Mouse (Mus musculus): Measurements from ENCODE around the gene St8sia1. TPM values are rescaled to one million over a fixed set of nuclear protein-coding genes. Genes with fewer than 3 reads are reported as not detected.

Gene St8sia1
- polyA plus RNA-seq, 1 experiment from 2014 or later = 1.1 TPM

DNA sequence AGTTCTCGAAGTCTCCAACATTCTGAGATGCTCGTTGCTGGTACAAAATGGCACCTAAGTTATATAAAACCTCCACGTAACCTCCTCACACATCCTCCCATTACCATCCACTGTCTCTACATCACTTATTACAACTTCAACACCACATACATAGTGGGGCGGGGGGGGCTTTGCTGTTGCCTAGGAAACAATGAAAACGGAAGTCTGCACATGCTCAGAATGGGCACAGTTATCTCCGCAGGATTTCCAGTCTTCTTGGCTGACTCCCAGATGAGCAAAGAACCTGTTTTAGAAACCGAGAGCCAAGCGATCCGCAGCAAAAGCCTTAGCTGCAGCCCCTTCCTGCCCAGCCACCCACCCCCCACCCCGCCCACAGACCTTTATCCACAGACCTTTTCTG is 174.5 kb downstream of the St8sia1 start:
- Histone ChIP-seq H3K4me2 (ENCODE audit: low read length) (no peak overlapping the region), H3K36me3 (ENCODE audit: control insufficient read depth, insufficient read depth, low read length) (no peaks in the 10 kb centered on the region), H3K27me3 (ENCODE audit: control insufficient read depth, insufficient read depth, low read length) (no peaks in the 10 kb centered on the region), H3K27ac (replicated peaks in 1 of 2; ENCODE audit: control insufficient read depth in 1 of 2, insufficient read depth in 1 of 2, low read depth in 2 of 2, low read length in 2 of 2) (no peak overlapping the region), H3K4me3 (ENCODE audit: control insufficient read depth in 1 of 2, insufficient read depth in 1 of 2, low read depth in 1 of 2, low read length in 2 of 2) (no peak overlapping the region), H3K9ac (ENCODE audit: low read length) (no peak overlapping the region), H3K9me3 (ENCODE audit: control insufficient read depth, low read length) (no peaks in the 10 kb centered on the region; the same call in 1 of the 2 replicates), H3K4me1 (ENCODE audit: control insufficient read depth in 2 of 2, insufficient read depth in 2 of 2, low read length in 2 of 2) (peaks cover 3 to 4% of the 10 kb centered on the region in 2 experiments; a peak in 1 of 4 replicates)
- 79% methylated on average over 10 of the region's 10 CpGs for WGBS
- ATAC-seq (ENCODE audit: insufficient number of reproducible peaks, insufficient read depth, low FRiP score, low read depth) = no peak

DNA sequence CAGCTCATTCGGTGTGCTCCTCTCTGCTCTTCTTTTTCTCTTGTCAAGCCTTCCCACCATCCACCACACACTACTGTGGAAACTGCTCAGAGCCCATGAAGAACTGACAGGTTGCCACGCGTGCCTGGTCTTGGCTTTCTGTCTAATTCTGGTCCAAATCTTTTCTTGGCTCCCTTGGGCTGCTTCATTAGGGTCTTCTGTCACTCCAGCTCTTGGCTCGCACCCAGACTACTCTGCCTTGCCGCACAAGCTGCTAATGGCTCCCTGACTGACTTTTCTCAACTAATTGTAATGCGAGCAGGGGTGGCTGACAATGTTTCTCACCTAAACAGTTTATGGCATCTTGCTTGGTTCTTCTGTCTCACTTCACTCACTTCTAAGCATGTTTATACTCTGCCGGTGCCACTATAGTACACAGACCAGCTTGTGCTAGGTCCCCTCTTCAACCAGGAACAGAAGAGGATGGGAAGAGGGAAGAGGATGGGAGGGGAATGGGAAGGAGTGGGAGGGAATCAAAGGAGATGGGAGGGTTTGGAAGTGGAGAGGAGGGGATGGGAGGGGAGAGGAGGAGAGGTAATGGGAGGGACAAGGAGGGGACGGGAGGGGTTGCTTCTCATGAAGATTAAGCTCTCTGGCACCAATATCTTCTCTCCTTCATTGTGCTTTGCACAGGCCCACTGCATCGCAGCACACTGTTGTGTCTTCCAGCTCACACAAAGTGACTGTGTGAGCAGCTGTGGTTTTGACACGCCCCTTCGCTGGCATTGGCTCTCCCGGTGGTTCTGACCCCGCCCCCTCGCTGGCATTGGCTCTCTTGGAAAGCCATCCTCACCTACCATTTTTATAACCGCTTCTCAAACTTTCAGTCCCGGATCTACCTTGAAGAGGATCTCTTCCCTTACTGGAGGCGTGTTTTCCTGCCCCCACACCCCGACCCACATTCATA is 175.9 kb downstream of the St8sia1 start:
- 48% methylated on average over 18 of the region's 18 CpGs for WGBS
- H3K27me3 ChIP-seq (ENCODE audit: control insufficient read depth, insufficient read depth, low read length) = no peaks in the 10 kb centered on the region
- H3K36me3 ChIP-seq (ENCODE audit: control insufficient read depth, insufficient read depth, low read length) = no peaks in the 10 kb centered on the region
- H3K4me3 ChIP-seq (ENCODE audit: control insufficient read depth in 1 of 2, insufficient read depth in 1 of 2, low read depth in 1 of 2, low read length in 2 of 2) = no peak overlapping the region
- 0 out of 2 replicates have a peak overlapping the region, but pooled peaks have one; percentile 18 for H3K4me2 ChIP-seq (ENCODE audit: low read length)
- ATAC-seq (ENCODE audit: insufficient number of reproducible peaks, insufficient read depth, low FRiP score, low read depth) = no peak
- peaks cover 3 to 4% of the 10 kb centered on the region in 2 experiments; a peak in 1 of 4 replicates for H3K4me1 ChIP-seq (ENCODE audit: control insufficient read depth in 2 of 2, insufficient read depth in 2 of 2, low read length in 2 of 2)
- H3K9ac ChIP-seq (ENCODE audit: low read length) = no peak overlapping the region
- H3K27ac ChIP-seq (replicated peaks in 1 of 2; ENCODE audit: control insufficient read depth in 1 of 2, insufficient read depth in 1 of 2, low read depth in 2 of 2, low read length in 2 of 2) = no peak overlapping the region
- H3K9me3 ChIP-seq (ENCODE audit: control insufficient read depth, low read length) = no peaks in the 10 kb centered on the region; the same call in 1 of the 2 replicates

DNA sequence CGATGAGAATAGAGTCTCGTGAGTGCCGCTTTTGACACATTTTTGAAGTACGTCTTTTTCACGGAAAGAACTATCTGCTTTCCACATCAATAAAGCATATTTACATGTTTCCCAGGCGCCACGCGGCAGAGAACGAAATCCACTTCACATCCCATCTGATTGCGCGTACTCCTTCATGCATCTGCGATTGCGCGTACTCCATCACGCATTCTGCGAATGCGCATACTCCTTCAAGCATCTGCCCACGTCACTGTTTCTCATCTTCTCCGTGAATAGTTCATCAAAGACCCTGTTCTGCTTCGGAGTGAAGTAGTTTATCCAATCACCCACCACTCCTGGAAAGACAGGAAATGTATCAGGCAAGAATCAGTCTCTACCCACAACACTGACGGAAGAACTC is 178.1 kb downstream of the St8sia1 start:
- H3K27me3 ChIP-seq (ENCODE audit: control insufficient read depth, insufficient read depth, low read length) = no peaks in the 10 kb centered on the region
- no peak overlapping the region for H3K4me3 ChIP-seq (ENCODE audit: control insufficient read depth in 1 of 2, insufficient read depth in 1 of 2, low read depth in 1 of 2, low read length in 2 of 2)
- no peaks in the 10 kb centered on the region for H3K4me1 ChIP-seq (ENCODE audit: control insufficient read depth in 2 of 2, insufficient read depth in 2 of 2, low read length in 2 of 2)
- no peak overlapping the region for H3K9ac ChIP-seq (ENCODE audit: low read length)
- H3K9me3 ChIP-seq (ENCODE audit: control insufficient read depth, low read length) = no peaks in the 10 kb centered on the region; the same call in 1 of the 2 replicates
- no peak for ATAC-seq (ENCODE audit: insufficient number of reproducible peaks, insufficient read depth, low FRiP score, low read depth)
- H3K4me2 ChIP-seq (ENCODE audit: low read length) = no peak overlapping the region
- no peaks in the 10 kb centered on the region for H3K36me3 ChIP-seq (ENCODE audit: control insufficient read depth, insufficient read depth, low read length)
- WGBS = 86% methylated on average over 21 of the region's 21 CpGs
- H3K27ac ChIP-seq (replicated peaks in 1 of 2; ENCODE audit: control insufficient read depth in 1 of 2, insufficient read depth in 1 of 2, low read depth in 2 of 2, low read length in 2 of 2) = no peak overlapping the region

DNA sequence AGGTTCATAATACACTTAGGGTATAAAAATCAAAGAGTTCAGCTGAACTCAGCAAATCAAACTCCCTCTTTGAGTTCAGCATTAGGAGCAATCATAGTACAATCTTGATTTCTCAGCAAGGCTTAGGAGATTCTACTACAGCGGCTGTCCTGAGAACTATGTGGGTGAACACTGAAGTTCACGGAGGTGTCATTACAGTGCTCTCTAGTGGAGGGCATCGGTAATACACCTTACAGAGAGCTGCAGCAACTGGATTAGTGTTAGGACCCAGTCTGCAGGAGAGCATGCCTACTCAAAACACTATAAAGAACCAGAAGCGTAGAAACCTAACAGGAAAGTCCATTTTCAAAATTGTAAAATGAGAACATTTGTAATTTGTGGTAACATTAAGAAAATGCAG is 178.9 kb downstream of the St8sia1 start:
- Histone ChIP-seq H3K9ac (ENCODE audit: low read length) (no peak overlapping the region), H3K4me3 (ENCODE audit: control insufficient read depth in 1 of 2, insufficient read depth in 1 of 2, low read depth in 1 of 2, low read length in 2 of 2) (no peak overlapping the region), H3K9me3 (ENCODE audit: control insufficient read depth, low read length) (no peaks in the 10 kb centered on the region; the same call in 1 of the 2 replicates), H3K27ac (replicated peaks in 1 of 2; ENCODE audit: control insufficient read depth in 1 of 2, insufficient read depth in 1 of 2, low read depth in 2 of 2, low read length in 2 of 2) (no peak overlapping the region), H3K27me3 (ENCODE audit: control insufficient read depth, insufficient read depth, low read length) (no peaks in the 10 kb centered on the region), H3K36me3 (ENCODE audit: control insufficient read depth, insufficient read depth, low read length) (no peaks in the 10 kb centered on the region), H3K4me2 (ENCODE audit: low read length) (no peak overlapping the region), H3K4me1 (ENCODE audit: control insufficient read depth in 2 of 2, insufficient read depth in 2 of 2, low read length in 2 of 2) (no peaks in the 10 kb centered on the region)
- WGBS = 26% methylated on average over 4 of the region's 4 CpGs
- no peak for ATAC-seq (ENCODE audit: insufficient number of reproducible peaks, insufficient read depth, low FRiP score, low read depth)

DNA sequence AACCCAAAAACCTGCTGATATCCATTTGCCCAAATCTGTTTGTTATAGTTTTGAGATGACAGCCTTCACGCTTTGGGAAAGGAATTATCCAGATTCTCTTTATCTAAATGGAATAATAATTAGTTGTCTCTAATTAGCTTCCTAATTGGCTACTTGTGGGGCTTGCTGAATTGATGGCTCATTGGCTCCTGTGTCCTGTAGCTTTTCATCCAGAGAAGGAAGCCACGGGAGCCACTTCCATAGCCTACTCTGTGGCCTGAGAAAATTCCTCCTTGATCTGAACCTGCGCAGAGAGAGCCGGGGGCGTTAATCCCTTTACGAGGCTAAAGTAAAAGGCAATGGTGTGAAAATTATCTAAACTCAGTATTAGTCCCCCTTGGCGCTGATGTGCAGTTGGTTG is 183.0 kb downstream of the St8sia1 start:
- no peak for ATAC-seq (ENCODE audit: insufficient number of reproducible peaks, insufficient read depth, low FRiP score, low read depth)
- H3K4me2 ChIP-seq (ENCODE audit: low read length) = no peak overlapping the region
- H3K4me1 ChIP-seq (ENCODE audit: control insufficient read depth in 2 of 2, insufficient read depth in 2 of 2, low read length in 2 of 2) = peaks cover 0 to 11% of the 10 kb centered on the region in 2 experiments; a peak in 2 of 4 replicates
- H3K27ac ChIP-seq (replicated peaks in 1 of 2; ENCODE audit: control insufficient read depth in 1 of 2, insufficient read depth in 1 of 2, low read depth in 2 of 2, low read length in 2 of 2) = no peak overlapping the region
- H3K27me3 ChIP-seq (ENCODE audit: control insufficient read depth, insufficient read depth, low read length) = no peaks in the 10 kb centered on the region
- no peaks in the 10 kb centered on the region for H3K36me3 ChIP-seq (ENCODE audit: control insufficient read depth, insufficient read depth, low read length)
- H3K9ac ChIP-seq (ENCODE audit: low read length) = no peak overlapping the region
- no peaks in the 10 kb centered on the region for H3K9me3 ChIP-seq (ENCODE audit: control insufficient read depth, low read length)
- 66% methylated on average over 7 of the region's 7 CpGs for WGBS
- H3K4me3 ChIP-seq (ENCODE audit: control insufficient read depth in 1 of 2, insufficient read depth in 1 of 2, low read depth in 1 of 2, low read length in 2 of 2) = no peak overlapping the region

DNA sequence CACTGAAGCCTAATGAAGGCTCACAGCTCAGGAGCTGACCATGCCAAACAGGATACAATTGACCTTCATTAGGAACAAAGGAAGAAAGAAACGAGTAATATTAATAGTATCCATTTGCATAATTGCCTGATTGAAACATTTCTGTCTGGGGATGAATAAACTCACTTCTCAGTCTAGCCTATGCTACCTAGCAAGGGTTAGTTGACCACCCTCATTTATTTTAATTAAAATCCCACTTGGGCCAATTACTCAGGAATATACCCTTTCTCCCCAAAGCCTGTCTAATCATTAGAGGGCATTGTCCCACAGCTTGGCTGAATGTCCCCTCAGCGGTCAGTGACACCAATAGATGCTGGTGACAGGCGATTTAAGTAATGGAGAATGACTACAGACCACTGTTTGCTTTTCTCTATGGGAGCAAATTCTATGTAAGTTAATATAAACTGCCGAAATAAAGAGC is 183.6 kb downstream of the St8sia1 start:
- 79% methylated on average over 4 of the region's 4 CpGs for WGBS
- H3K9me3 ChIP-seq (ENCODE audit: control insufficient read depth, low read length) = no peaks in the 10 kb centered on the region
- H3K4me3 ChIP-seq (ENCODE audit: control insufficient read depth in 1 of 2, insufficient read depth in 1 of 2, low read depth in 1 of 2, low read length in 2 of 2) = no peak overlapping the region
- no peaks in the 10 kb centered on the region for H3K27me3 ChIP-seq (ENCODE audit: control insufficient read depth, insufficient read depth, low read length)
- ATAC-seq (ENCODE audit: insufficient number of reproducible peaks, insufficient read depth, low FRiP score, low read depth) = no peak
- no peak overlapping the region for H3K27ac ChIP-seq (replicated peaks in 1 of 2; ENCODE audit: control insufficient read depth in 1 of 2, insufficient read depth in 1 of 2, low read depth in 2 of 2, low read length in 2 of 2)
- H3K9ac ChIP-seq (ENCODE audit: low read length) = no peak overlapping the region
- peaks cover 0 to 12% of the 10 kb centered on the region in 2 experiments; a peak in 2 of 4 replicates for H3K4me1 ChIP-seq (ENCODE audit: control insufficient read depth in 2 of 2, insufficient read depth in 2 of 2, low read length in 2 of 2)
- H3K4me2 ChIP-seq (ENCODE audit: low read length) = no peak overlapping the region
- 0 out of 2 replicates have a peak, but pooled peaks cover 1% of the 10 kb centered on the region for H3K36me3 ChIP-seq (ENCODE audit: control insufficient read depth, insufficient read depth, low read length)

DNA sequence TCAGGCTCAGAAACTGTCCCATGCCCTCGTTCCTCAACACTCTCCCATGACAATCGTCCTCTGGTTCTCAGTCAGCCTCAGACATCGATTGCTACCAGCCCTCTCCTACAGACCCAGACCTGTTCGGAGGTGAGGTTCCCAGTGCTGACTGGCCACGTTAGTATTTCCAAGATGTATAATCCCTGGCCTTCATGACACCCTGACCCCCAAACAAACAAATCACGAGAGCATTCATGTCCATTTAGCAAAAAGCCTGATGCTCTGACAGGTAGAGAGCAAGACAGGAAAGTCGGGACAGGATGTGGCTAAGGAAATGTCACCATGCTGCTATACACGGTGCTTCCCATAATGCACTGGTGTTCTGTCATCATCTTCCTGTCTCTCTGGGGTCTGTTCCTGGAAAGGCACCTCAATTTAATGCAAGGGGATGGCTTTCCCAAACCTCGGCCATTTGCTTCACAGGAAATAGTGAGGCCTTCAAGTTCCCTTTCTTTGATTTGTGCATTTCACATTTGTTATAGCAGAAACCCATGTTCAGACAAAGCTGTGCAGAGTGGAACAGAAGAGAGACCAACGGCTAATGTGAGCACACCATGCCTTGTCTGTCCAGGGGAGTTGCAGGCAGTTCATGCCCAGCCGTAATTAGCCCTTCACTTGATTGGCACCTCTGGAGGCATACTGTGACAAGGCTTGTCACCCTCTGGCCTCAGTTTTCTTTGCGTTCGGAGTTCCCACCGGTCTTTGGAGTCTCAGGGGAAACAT is 184.3 kb downstream of the St8sia1 start:
- H3K27me3 ChIP-seq (ENCODE audit: control insufficient read depth, insufficient read depth, low read length) = no peaks in the 10 kb centered on the region
- peaks cover 0 to 12% of the 10 kb centered on the region in 2 experiments; a peak in 2 of 4 replicates for H3K4me1 ChIP-seq (ENCODE audit: control insufficient read depth in 2 of 2, insufficient read depth in 2 of 2, low read length in 2 of 2)
- no peak for ATAC-seq (ENCODE audit: insufficient number of reproducible peaks, insufficient read depth, low FRiP score, low read depth)
- H3K36me3 ChIP-seq (ENCODE audit: control insufficient read depth, insufficient read depth, low read length) = peaks cover 8% of the 10 kb centered on the region
- H3K4me3 ChIP-seq (ENCODE audit: control insufficient read depth in 1 of 2, insufficient read depth in 1 of 2, low read depth in 1 of 2, low read length in 2 of 2) = no peak overlapping the region
- no peak overlapping the region for H3K4me2 ChIP-seq (ENCODE audit: low read length)
- 69% methylated on average over 14 of the region's 14 CpGs for WGBS
- no peak overlapping the region for H3K27ac ChIP-seq (replicated peaks in 1 of 2; ENCODE audit: control insufficient read depth in 1 of 2, insufficient read depth in 1 of 2, low read depth in 2 of 2, low read length in 2 of 2)
- H3K9me3 ChIP-seq (ENCODE audit: control insufficient read depth, low read length) = no peaks in the 10 kb centered on the region
- no peak overlapping the region for H3K9ac ChIP-seq (ENCODE audit: low read length)
